Mouse (Mus musculus) bone marrow macrophage, adult 2 months (primary cell): ENCODE measurements around the gene Mael.

Experiments
- CTCF ChIP-seq: IDR thresholded peaks from 2 replicates; pipeline ENCODE4 v1.5.1; 2012; ENCODE audit warnings: low read depth, mild to moderate bottlenecking, low read length, moderate library complexity
- POLR2A ChIP-seq: IDR thresholded peaks from 2 replicates; pipeline ENCODE4 v1.6.1; 2012; ENCODE audit warnings: mild to moderate bottlenecking, low read depth, low read length, borderline replicate concordance

- TF ChIP-seq CTCF (no peak), POLR2A (no peak)
Measured at GRCm38 (mm10) chr1:166181510-166181909, 57.0 kb downstream of the Mael start.
